Comparison of ENCODE assay signal across 18 mouse cellular contexts in the genomic region with DNA sequence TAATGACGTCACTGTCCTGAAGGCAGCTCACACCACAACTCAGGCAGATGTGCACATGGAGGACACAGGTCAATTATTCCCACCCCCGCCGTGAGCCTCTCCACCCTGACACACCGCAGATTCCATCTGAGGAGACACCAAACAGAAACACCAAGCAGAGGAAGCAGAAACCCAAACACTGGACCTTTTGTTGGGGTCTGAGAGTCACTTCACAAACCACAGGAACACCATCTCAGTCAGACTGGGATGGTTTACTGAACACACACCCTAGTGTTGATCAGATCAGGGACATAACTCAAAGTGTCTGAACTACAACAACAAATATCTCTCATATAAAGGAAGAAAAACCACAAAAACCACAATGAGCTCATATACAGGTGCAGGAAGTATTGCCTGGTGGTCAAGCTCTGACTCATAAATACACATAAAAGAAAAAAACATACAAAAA. TPM values are rescaled to one million over a fixed set of nuclear protein-coding genes. Genes with fewer than 3 reads are reported as not detected.
DNase-seq lines count a peak whose midpoint lies in the region; ATAC-seq lines count a peak whose summit lies in the region.
"Had no signal": no experiment of that assay in that cellular context is flagged by ENCODE, and none has a peak within 500 bp of the region (broad histone marks: within the 10 kb centered on the region; RNA-seq: fewer than 3 reads in every experiment).

No protein-coding gene starts in this region.

- no peak overlapping the region for H3K4me2 ChIP-seq in liver, embryonic 11.5 days
- H3K4me2 ChIP-seq in intestine, embryonic 16.5 days (ENCODE audit: low read depth, low read length): no peak overlapping the region
- H3K4me2 ChIP-seq: embryonic facial prominence, embryonic 15.5 days; limb, embryonic 13.5 days; midbrain, embryonic 12.5 days; neural tube, embryonic 12.5 days had no signal

- no peaks in the 10 kb centered on the region for H3K36me3 ChIP-seq in liver, embryonic 11.5 days (ENCODE audit: control insufficient read depth, insufficient read depth, low read length)
- no peaks in the 10 kb centered on the region for H3K36me3 ChIP-seq in intestine, embryonic 16.5 days (ENCODE audit: control insufficient read depth, insufficient read depth, low read length)
- H3K36me3 ChIP-seq: embryonic facial prominence, embryonic 15.5 days; limb, embryonic 13.5 days; midbrain, embryonic 12.5 days; neural tube, embryonic 12.5 days had no signal

- H3K9ac ChIP-seq in liver, embryonic 11.5 days (ENCODE audit: low read depth, low read length): no peak overlapping the region
- H3K9ac ChIP-seq in intestine, embryonic 16.5 days (ENCODE audit: low read depth, low read length): no peak overlapping the region
- H3K9ac ChIP-seq: embryonic facial prominence, embryonic 15.5 days; limb, embryonic 13.5 days; midbrain, embryonic 12.5 days; neural tube, embryonic 12.5 days had no signal

- no peaks in the 10 kb centered on the region for H3K27me3 ChIP-seq in liver, embryonic 11.5 days (replicated peaks; ENCODE audit: control insufficient read depth, insufficient read depth, low read length)
- no peaks in the 10 kb centered on the region for H3K27me3 ChIP-seq in intestine, embryonic 16.5 days (replicated peaks; ENCODE audit: control insufficient read depth, insufficient read depth, low read length)
- H3K27me3 ChIP-seq: embryonic facial prominence, embryonic 15.5 days; limb, embryonic 13.5 days; midbrain, embryonic 12.5 days; neural tube, embryonic 12.5 days had no signal

- H3K4me3 ChIP-seq in liver, embryonic 11.5 days (ENCODE audit: low read depth, low read length): no peak overlapping the region
- H3K4me3 ChIP-seq in intestine, embryonic 16.5 days (ENCODE audit: low read length): no peak overlapping the region
- H3K4me3 ChIP-seq: embryonic facial prominence, embryonic 15.5 days; limb, embryonic 13.5 days; midbrain, embryonic 12.5 days; neural tube, embryonic 12.5 days had no signal

- DNase-seq in liver, embryonic 11.5 days (ENCODE audit: low spot score): peak; percentile 23
- no peak for DNase-seq in liver
- peak; percentile 76 for DNase-seq in Muller cell, postnatal 12 days (ENCODE audit: inconsistent ontology term)
- no peak for DNase-seq in adrenal gland, postnatal 25 days
- DNase-seq in cerebellum, adult 8-10 months: no peak
- DNase-seq in kidney, postnatal 36 days: no peak
- DNase-seq: cerebellum, postnatal 36 days; gastrocnemius, postnatal 14 days; kidney, postnatal 10 days; spleen, adult 18-20 months had no signal

- H3K27ac ChIP-seq in liver, embryonic 11.5 days (ENCODE audit: low read depth, low read length): no peak overlapping the region
- no peak overlapping the region for H3K27ac ChIP-seq in intestine, embryonic 16.5 days (ENCODE audit: low read length)
- H3K27ac ChIP-seq: embryonic facial prominence, embryonic 15.5 days; hindbrain, postnatal 0 days; limb, embryonic 13.5 days; midbrain, embryonic 12.5 days; neural tube, embryonic 12.5 days had no signal

- H3K9me3 ChIP-seq in liver, embryonic 11.5 days (ENCODE audit: control insufficient read depth, low read length): no peaks in the 10 kb centered on the region
- no peaks in the 10 kb centered on the region for H3K9me3 ChIP-seq in intestine, embryonic 16.5 days (ENCODE audit: control insufficient read depth, low read length)
- H3K9me3 ChIP-seq: embryonic facial prominence, embryonic 15.5 days; limb, embryonic 13.5 days; midbrain, embryonic 12.5 days; neural tube, embryonic 12.5 days had no signal

- no peak for ATAC-seq in liver, embryonic 11.5 days (replicated peaks; ENCODE audit: low FRiP score)
- ATAC-seq in inflammation-experienced regulatory T-cells, adult 6 months: peak; percentile 89
- ATAC-seq in intestine, embryonic 16.5 days: no peak
- ATAC-seq: forebrain, embryonic 16.5 days; hindbrain, postnatal 0 days had no signal

- 73% methylated on average over 4 of the region's 4 CpGs for WGBS in liver, embryonic 11.5 days
- 81% methylated on average over 4 of the region's 4 CpGs for WGBS in intestine, embryonic 16.5 days

- peaks cover 6% of the 10 kb centered on the region for H3K4me1 ChIP-seq in liver, embryonic 11.5 days (replicated peaks; ENCODE audit: control insufficient read depth, insufficient read depth, low read length)
- H3K4me1 ChIP-seq in intestine, embryonic 16.5 days (ENCODE audit: control insufficient read depth, insufficient read depth, low read length): no peaks in the 10 kb centered on the region
- H3K4me1 ChIP-seq: embryonic facial prominence, embryonic 15.5 days; limb, embryonic 13.5 days; midbrain, embryonic 12.5 days; neural tube, embryonic 12.5 days had no signal

RNA-seq across cellular contexts. Expression of a gene that starts 34.5 kb away (rescaled TPM):
- 20.7 and 20.8 TPM in 2 replicates for polyA plus RNA-seq in liver, embryonic 11.5 days (2014; fragmentation: Nextera tagmentation; extraction: Ambion mirVana)
- 10 to 100 TPM; 71.5 to 98.3 (median 72.5) TPM for polyA plus RNA-seq in inflammation-experienced regulatory T-cells, adult 6 months (2017; shearing (Covaris generic))
- total RNA-seq in adrenal gland, postnatal 25 days (2021): 38.9 and 57.0 TPM in 2 replicates
- polyA plus RNA-seq in intestine, embryonic 16.5 days (2015; fragmentation: Nextera tagmentation; extraction: Ambion mirVana): 30.5 and 32.1 TPM in 2 replicates

Comparison
In these comparisons a context has a peak if more than half of its experiments do, and no peak if none do; other contexts are left out.
1. DNase-seq: peak in liver, embryonic 11.5 days (single experiment) and Muller cell, postnatal 12 days (single experiment); none in liver (single experiment), adrenal gland, postnatal 25 days (single experiment), cerebellum, adult 8-10 months (single experiment) and kidney, postnatal 36 days (0 of 2).